Mouse (Mus musculus) layer of hippocampus, adult 2 months (tissue): Measurements from ENCODE around the gene Bdh2. TPM values are rescaled to one million over a fixed set of nuclear protein-coding genes. Genes with fewer than 3 reads are reported as not detected.

ENCODE experiments used
- DNase-seq, 2 experiments: peaks; one replicate each; pipeline ENCODE4 v3.0.0; 2022; ENCODE audit warnings: low spot score in 2 of 2
- H3K27ac ChIP-seq: fragments of 200-600 bp; 2 replicates; pipeline ENCODE4 v1.8.1; 2022
- H3K4me3 ChIP-seq: fragments of 200-600 bp; 2 replicates; pipeline ENCODE4 v1.8.1; 2022; ENCODE audit warnings: mild to moderate bottlenecking
- CTCF ChIP-seq: fragments of 200-600 bp; conservative IDR thresholded peaks from 2 replicates; pipeline ENCODE4 v1.8.1; 2022; ENCODE audit warnings: antibody characterized with exemption, mild to moderate bottlenecking, moderate library complexity
- total RNA-seq, 2 experiments: library from RNA; stranded (reverse); gene quantifications; 2 replicates each; pipeline ENCODE4 v1.2.3; 2021

Bdh2 gene
- total RNA-seq, 2 experiments from 2014 or later = 4.7 to 5.3 TPM

DNA sequence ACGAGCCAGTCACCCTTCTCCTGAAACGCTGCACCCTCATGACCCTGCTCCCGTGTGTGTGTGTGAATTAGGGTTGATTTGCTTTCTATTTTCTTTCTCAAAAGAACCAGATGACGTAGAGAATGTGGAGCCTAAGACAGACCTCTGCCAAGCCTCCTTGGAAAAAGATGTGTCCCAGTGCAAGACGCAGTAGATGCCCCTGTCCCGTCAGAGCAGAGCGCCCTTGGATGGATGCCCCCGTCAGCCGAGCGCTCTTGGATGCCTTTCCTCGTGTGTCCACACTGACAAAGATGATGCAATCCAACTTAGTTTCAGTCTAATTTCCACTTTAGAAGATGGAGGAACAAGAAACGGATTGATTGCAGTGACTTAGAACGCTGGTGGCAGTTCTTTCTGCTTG lies 8.0 kb upstream of the Bdh2 start:
- TF ChIP-seq CTCF = no peak
- H3K4me3 ChIP-seq = no peak overlapping the region
- H3K27ac ChIP-seq = no peak overlapping the region

DNA sequence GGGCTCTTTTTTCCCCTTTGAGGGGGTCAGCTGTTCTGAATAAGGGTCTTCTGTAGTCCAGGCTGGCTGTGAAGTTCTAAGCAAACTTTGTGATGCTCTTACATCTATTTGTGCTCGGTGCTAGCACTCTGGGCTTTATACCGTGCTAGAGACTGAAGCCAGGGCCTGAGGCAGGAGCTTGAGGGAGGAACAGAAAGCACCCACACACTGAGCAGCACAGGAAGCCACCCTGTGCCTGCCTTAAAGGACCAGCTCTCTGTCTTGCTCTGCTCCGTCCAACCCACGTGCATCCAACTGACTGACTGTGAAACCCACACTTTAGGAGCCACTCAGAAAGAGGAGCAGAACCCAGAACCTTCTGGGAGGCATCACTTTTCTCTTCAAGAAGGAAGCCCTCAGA lies 861 bp upstream of the Bdh2 start:
- TF ChIP-seq CTCF = no peak
- Histone ChIP-seq H3K4me3 (no peak overlapping the region), H3K27ac (no peak overlapping the region)
- no peak for DNase-seq

More for the DNA sequence above, 8.0 kb upstream of the Bdh2 start:
- no peak for DNase-seq

DNA sequence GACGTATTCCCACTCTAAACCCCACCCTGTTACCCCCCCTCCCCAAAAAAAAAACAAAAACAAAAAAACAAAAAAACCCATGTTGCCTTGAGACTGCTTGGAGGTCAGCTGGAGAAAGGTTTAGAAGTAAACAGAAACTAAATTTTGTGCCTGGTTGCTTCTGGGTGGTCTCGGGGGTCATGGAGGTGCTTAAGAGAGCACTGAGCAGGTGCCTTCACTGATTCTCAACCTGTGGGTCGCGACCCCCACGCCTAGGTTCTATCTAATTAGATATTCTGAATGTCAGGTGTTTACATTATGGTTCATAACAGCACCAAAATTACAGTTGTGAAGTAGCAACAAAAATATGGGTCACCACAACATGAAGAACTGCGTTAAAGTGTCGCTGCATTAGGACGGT lies 680 bp downstream of the Bdh2 start:
- DNase-seq = no peak
- H3K4me3 ChIP-seq = no peak overlapping the region
- no peak for TF ChIP-seq CTCF
- H3K27ac ChIP-seq = no peak overlapping the region

DNA sequence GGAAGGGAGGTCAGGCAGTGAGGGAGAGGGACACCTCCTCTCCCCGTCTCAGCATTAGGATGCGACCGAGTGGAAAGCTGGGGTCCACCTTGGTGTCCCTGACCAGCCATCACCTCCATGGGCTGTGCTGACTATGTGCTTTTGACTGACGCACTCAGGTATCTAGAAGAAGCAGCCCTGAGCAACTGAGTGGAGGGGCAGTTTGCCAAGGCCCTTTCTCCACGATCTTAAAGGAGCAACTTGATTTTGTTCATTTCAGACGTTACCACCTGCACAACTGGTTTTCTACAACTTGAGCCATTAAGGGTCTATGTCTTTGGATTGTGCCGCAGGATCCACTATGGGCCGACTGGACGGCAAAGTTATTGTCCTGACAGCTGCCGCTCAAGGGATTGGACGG lies 4.2 kb downstream of the Bdh2 start:
- DNase-seq = no peak
- Histone ChIP-seq H3K27ac (no peak overlapping the region), H3K4me3 (no peak overlapping the region)
- no peak for TF ChIP-seq CTCF

DNA sequence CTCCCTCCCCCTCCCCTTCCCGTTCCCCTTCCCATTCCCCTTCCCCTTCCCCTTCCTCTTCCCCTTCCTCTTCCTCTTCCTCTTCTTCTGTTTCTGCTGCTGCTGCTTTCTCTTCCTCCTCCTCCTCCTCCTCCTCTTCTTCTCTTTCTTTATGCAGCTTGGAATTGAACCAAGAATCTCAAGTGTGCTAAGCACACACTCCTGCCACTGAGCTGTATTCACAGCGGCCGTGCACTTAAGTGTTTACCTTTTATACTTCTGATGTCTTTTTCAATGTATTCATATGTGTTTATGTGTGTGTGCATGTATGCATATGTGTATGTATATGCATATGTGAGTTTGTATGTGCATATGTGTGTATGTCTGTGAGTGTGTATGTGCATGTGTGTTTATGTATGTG lies 4.8 kb downstream of the Bdh2 start:
- no peak for TF ChIP-seq CTCF
- DNase-seq = no peak
- no peak overlapping the region for H3K27ac ChIP-seq
- no peak overlapping the region for H3K4me3 ChIP-seq

DNA sequence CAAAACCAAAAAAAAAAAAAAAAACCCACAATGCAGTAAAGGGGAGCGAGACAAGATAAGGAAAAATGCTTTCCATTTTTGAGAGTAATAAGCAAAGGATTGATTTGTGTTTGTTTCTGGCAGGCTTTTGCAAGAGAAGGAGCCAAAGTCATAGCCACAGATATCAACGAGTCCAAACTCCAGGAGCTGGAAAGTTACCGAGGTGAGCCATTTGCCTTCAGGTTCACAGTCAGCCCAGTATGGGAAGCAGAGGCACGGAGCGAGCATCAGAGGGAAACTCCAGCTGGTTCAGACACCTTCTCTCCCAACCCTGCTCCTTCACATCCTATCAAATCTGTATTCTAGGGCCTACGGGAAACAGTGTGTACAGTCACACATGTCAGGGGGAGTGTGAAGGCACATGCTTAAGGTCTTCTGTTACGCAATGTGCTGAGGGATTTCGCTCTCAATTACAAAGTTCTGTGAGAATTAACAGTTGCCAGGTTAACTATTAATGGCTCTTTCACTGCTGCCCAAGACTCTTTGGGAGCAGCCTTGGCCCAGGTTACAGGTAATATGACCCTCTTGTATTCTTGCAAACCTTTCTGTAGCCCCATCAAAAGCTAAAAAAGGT lies 7.2 kb downstream of the Bdh2 start:
- H3K4me3 ChIP-seq = no peak overlapping the region

DNA sequence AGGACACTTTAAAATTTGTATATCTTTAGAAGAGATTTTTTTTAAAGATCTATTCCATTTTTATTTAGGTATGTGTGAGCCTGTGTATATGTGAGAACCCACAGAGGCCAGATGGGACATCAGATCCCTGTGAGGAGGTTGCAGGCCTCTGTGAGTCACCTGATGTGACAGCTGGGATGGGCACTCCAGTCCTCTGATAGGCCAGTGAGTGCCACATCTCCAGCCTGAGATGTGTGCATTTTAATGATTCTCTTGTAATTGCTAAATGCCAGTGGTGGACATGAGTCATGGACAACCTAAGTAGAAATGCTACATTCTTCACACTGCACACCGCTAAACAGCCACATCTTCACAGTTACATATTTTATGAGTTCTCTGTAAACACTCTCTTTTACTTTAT lies 8.1 kb downstream of the Bdh2 start:
- TF ChIP-seq CTCF = no peak
- DNase-seq = no peak
- H3K4me3 ChIP-seq = no peak overlapping the region
- no peak overlapping the region for H3K27ac ChIP-seq

More for the DNA sequence above, 7.2 kb downstream of the Bdh2 start:
- TF ChIP-seq CTCF = no peak
- H3K27ac ChIP-seq = no peak overlapping the region
- DNase-seq = no peak

DNA sequence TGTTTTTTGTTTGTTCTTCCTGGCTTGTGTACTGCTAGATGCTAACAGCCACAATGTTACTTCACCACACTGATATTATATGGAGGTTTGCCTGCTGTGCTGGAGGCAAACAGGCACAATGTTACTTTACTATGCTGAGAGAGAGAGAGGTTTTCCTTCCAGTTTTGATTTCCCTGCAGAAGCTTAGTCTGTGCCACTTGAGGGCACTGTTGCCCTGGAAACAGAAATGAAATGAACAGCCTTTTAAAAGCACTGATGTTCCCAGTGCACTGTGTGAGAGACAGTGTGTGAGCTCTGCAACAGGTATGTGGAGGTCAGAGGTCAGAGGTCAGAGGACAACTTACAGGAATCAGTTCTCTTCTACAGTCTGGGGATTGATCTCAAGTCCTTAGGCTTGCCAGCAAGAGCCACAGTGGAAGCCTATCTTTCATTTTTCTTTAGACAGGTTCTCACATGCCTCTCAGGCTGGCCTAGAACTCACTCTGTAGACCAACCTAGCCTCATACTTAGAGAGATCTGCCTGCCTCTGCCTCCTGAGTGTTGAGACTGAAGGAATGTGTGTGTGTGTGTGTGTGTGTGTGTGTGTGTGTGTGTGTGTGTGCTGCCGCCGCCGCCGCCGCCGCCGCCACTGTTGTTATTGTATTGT lies 9.4 kb downstream of the Bdh2 start:
- peak; percentile 63 to 70 for DNase-seq
- no peak overlapping the region for H3K27ac ChIP-seq
- TF ChIP-seq CTCF = peak; percentile 89
- H3K4me3 ChIP-seq = no peak overlapping the region

- TF ChIP-seq CTCF = no peak
- Histone ChIP-seq H3K27ac (no peak overlapping the region), H3K4me3 (no peak overlapping the region)
- DNase-seq = peak; percentile 39 to 55
These were observed 12.7 kb downstream of the Bdh2 start for GRCm38 (mm10) chr3:135293703-135294102.

DNA sequence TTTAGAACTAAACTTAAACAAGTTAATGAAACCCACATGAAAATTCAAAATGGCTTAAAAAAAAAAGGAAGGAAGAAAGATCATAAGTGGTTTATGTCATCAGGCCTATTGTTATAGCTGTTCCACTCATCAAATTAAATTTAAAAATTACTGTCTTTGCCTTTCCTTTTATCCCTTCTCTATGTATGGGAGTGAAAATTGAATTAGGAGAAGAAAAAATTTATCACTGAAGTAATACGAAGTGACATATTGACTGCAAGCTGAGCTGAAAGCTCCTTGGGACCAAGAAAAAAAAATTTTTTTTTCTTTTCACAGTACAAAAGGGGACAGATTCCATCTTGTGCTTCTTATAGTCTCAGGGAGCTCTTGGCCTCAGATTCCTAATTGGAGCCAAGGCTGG lies 14.5 kb downstream of the Bdh2 start:
- no peak for TF ChIP-seq CTCF
- no peak for DNase-seq
- Histone ChIP-seq H3K4me3 (no peak overlapping the region), H3K27ac (no peak overlapping the region)

DNA sequence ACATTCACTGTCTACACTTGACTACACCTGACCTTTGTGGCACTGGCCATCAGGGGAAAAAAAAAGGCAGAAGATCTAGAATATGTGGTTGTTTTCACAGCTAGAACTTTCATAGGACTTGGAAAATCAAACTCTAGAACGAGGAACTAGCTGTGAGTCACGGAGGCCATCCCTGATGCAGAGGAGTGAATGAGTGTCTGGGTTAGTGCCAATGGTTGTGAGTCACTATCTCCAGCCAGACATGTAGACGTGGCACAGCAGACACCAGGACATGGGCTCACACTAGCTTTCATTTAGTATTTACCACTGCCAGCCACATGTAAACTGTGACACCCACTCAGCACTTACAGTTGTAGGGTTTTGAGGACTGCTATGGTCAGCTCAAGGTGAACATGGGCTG lies 17.5 kb downstream of the Bdh2 start:
- DNase-seq = peak in 1 of 2 experiments; percentile 23
- H3K4me3 ChIP-seq = no peak overlapping the region
- H3K27ac ChIP-seq = no peak overlapping the region
- no peak for TF ChIP-seq CTCF

DNA sequence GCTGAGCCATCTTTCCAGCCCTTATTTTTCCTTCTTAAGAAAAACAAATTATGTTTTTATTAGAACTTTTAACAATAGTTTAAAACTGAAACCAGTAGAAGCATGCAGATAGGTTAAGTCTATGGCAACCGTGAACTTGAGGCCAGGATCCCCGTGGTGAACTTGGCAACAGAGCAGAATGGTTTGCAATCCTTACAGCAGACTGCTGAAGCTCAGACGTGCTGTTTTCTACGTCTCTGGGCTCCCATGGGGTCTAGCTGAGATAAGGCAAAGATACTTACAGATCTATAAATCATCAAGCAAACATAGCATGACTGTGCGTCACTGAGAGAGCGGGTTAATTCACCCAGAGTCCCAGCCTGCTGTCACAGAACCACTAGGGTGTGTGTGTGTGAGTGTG lies 19.1 kb downstream of the Bdh2 start:
- DNase-seq = no peak
- Histone ChIP-seq H3K27ac (no peak overlapping the region), H3K4me3 (no peak overlapping the region)
- no peak for TF ChIP-seq CTCF

- DNase-seq = no peak
- no peak overlapping the region for H3K27ac ChIP-seq
- TF ChIP-seq CTCF = no peak
- no peak overlapping the region for H3K4me3 ChIP-seq
These were observed 23.0 kb downstream of the Bdh2 start for GRCm38 (mm10) chr3:135304060-135304459.

DNA sequence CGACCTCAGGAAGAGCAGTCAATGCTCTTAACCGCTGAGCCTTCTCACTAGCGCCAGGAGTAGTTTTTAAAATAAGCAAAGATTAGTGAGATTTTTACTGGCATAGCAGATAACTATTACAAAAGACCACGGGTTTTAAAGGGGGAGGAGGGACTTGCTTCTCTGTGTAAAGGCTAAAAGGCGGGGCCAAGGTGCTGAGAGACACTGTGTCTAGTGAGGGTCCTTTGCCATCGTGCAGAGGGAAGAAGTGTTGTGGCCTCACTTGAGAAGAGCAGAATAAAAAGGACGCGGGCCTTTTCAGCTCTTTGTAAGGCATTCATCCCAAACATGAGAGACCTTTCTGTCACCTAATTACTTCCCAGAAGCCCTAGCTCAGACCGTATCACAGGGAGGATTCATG lies 23.5 kb downstream of the Bdh2 start:
- no peak for TF ChIP-seq CTCF
- no peak overlapping the region for H3K27ac ChIP-seq
- H3K4me3 ChIP-seq = no peak overlapping the region
- no peak for DNase-seq
